Mouse (Mus musculus): ENCODE data around the gene Msrb1. TPM values are rescaled to one million over a fixed set of nuclear protein-coding genes. Genes with fewer than 3 reads are reported as not detected.
A peak's percentile ranks its signal among the peaks of the same experiment; 100 is the strongest.

Msrb1 gene
- total RNA-seq, 4 experiments from 2014 or later = 41.4 to 52.7 (median 44.7) TPM

GRCm38 (mm10) chr17:24743896-24744295, 7.5 kb downstream of the Msrb1 start:
- no peak for DNase-seq (ENCODE audit: low spot score in 2 of 2)

DNA sequence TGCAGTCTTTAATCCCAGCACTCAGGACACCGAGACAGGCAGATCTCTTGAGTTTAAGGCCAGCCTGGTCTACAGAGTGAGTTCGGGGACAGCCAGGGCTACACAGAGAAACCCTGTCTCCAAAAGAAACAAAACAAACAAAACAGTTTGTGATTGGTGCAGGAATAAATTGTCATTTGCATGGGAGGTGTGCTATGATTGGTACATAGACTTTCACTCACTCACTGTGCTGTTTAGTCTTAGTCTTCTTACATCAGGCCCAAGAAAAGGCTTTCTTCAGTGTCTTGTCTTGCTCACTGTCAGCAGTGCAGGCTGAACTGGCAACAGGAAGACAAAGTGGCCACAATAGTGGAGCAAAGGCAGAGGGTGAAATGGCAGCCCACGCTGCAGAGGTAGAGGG, 7.9 kb downstream of the Msrb1 start:
- no peak for DNase-seq (ENCODE audit: low spot score in 2 of 2)

- DNase-seq (ENCODE audit: low spot score in 2 of 2) = peak; percentile 54 to 57
These were observed 9.4 kb downstream of the Msrb1 start for GRCm38 (mm10) chr17:24745526-24746497.

- no peak for DNase-seq (ENCODE audit: low spot score in 2 of 2)
These were observed 10.5 kb downstream of the Msrb1 start for GRCm38 (mm10) chr17:24746986-24747385.

- DNase-seq (ENCODE audit: low spot score in 2 of 2) = no peak
These were observed 15.1 kb downstream of the Msrb1 start for GRCm38 (mm10) chr17:24751528-24751927.

DNA sequence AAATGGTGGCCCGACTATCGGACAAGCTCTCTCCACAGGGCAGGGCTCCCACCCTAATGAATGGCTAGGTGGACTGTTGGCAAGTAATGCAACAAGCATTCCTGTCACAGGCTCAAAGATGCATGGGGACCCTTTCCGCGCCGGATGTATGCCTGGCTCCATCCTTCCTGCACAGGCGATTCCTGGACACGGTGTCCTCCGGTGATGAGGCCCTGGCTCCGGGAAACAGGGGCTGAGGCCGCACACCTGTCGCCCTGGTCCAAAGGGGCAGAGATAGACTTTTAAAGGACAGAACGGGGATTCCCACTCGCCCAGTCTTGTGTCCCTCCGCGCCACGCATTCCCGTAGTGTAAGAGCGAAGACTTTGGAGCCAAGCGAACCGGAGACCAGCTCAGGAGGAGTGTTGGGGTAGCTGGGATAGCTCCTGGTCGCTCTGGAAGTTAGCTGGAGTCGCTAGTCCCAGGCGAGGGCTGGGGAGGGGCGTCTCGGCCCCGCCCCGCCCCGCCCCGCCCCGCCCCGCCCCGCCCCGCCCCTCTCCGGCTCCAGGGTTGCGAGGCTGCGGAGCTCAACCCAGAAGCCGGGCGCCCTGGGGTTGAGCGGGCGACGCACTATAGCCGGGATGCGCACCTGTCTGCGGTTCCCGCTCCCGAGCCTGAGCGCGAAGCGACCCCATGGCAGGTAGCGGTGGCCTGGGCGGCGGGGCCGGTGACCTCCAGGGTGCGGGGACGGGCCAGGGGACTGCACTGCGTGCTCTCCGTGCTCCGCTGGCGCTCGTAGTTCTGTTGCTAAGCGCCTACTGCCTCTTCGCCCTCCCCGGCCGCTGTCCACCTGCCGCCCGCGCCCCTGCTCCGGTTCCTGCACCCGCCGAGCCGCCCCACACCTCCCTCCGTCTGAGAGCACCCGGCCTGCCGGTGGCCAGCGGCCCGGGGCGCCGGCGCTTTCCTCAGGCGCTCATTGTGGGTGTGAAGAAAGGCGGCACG, 16.3 kb downstream of the Msrb1 start, which contains the start of gene Hs3st6:
Gene Hs3st6, plus strand, starts transcription at position 574 of the 980 bp plus-strand sequence.
- DNase-seq (ENCODE audit: low spot score in 2 of 2) = no peak

DNA sequence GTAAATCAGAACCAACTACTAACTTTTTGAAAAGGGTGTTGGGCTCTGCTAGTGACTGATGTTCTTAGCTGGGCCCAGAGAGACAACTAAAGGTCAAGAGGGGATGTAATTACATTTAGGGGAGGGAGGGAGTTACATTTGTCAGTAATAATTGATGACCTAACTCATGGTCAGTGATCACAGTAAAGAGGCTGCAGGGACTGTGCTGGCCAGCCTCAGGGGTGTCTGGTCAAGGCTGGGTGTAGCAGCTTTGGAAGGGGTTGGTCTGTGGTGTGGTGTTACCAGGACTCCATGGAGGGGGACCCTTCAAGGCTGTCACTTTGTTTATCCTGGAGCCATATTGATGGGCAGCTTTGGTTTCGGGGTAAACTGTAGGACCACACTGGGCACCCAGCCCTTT, 21.0 kb downstream of the Msrb1 start:
- DNase-seq (ENCODE audit: low spot score in 2 of 2) = no peak

DNA sequence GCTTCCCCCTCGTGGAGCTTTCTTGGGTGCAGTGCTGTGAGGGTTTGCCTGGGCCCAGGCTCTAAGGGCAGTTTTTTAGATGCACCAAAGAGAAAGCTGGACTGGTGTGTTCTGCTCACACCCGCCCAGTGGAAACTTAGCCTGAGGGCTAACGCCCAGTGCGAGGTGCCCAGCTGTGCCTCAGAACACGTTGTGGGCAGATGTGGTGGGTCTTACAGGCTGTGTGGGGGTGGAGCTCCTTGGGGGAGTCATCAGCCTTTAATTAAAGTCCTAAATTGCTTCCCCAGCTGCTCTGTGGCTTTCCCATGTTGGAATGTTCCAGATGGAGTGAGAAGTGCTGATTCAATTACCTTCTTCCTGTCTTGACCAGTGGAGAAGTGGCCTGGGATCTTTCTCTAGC, 24.7 kb downstream of the Msrb1 start:
- no peak for DNase-seq (ENCODE audit: low spot score in 2 of 2)

- DNase-seq (ENCODE audit: low spot score in 2 of 2) = no peak
These were observed 28.8 kb downstream of the Msrb1 start for GRCm38 (mm10) chr17:24765016-24765905.

- DNase-seq (ENCODE audit: low spot score in 2 of 2) = no peak
These were observed 29.9 kb downstream of the Msrb1 start for GRCm38 (mm10) chr17:24766266-24766875.

DNA sequence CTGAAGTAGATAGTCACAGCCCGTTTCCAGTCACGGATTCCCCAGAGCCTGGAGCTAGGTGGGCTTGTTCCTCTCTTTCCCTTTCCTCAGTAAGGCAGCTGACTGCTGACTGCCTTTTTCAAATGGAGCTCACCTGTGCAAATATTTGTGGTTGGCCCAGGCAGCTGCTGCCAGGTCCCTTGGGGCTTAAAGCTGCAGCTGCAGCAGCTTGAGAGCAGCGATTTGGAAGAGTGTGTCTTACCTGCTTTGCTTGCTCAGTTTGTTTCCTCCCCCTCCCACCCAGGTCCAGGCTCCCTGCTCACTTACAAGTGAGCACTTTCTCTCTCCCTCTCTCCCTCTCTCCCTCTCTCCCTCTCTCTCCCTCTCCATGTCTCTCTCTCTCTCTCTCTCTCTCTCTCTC, 32.7 kb downstream of the Msrb1 start:
- DNase-seq (ENCODE audit: low spot score in 2 of 2) = no peak

DNA sequence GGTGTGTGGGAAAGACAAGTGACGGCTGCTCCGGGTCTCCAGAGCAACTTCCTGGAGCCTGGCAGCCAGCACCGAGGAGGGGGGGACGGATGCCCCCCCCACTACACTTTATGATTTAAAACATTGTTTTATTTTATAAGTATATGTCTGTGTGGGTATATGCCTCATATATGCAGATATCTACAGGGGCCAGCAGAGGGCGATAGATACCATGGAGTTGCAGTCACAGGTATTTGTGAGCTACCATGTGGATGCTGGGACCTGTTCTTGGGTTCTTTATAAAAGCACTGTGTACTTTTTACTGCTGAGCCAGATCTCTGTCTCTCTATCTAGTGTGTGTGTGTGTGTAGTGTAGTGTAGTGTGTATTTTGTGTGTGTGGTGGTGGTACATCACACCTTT, 36.8 kb downstream of the Msrb1 start:
- no peak for DNase-seq (ENCODE audit: low spot score in 2 of 2)

- DNase-seq (ENCODE audit: low spot score in 2 of 2) = no peak
These were observed 38.7 kb downstream of the Msrb1 start for GRCm38 (mm10) chr17:24775173-24775572.

- no peak for DNase-seq (ENCODE audit: low spot score in 2 of 2)
These were observed 40.6 kb downstream of the Msrb1 start for GRCm38 (mm10) chr17:24777073-24777472.

DNA sequence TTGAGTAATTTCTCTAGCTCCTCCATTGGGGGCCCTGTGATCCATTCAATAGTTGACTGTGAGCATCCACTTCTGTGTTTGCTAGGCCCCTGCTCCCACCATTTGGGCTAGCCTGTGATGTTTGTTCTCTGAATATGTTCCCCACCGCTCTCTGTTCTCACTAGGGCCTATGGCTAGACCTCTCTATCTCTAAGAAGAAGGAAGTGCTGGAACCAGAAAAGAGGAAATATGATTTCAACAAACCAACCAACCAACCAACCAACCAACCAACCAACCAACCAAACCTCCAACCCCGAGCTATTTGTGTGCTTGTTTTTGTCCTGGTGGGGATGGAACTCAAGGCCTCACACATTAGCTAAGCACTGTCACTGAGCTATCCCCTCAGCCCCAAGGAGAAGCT, 44.4 kb downstream of the Msrb1 start:
- no peak for DNase-seq (ENCODE audit: low spot score in 2 of 2)

- DNase-seq (ENCODE audit: low spot score in 2 of 2) = no peak
These were observed 55.7 kb downstream of the Msrb1 start for GRCm38 (mm10) chr17:24792190-24792589.

Data from left cerebral cortex, adult 8-10 months (tissue).